Mouse (Mus musculus) C2C12 (cell line): ENCODE results near the gene Qrich2.

ENCODE experiments used
- FOSL1 ChIP-seq: IDR thresholded peaks from one replicate; pipeline ENCODE4 v1.8.0; 2011; ENCODE audit warnings: mild to moderate bottlenecking, low read length; ENCODE audit not compliant: poor library complexity, insufficient read depth, severe bottlenecking
- USF1 ChIP-seq: IDR thresholded peaks from one replicate; pipeline ENCODE4 v1.6.1; 2011; ENCODE audit warnings: low read depth, mild to moderate bottlenecking, control low read depth, moderate library complexity

DNA sequence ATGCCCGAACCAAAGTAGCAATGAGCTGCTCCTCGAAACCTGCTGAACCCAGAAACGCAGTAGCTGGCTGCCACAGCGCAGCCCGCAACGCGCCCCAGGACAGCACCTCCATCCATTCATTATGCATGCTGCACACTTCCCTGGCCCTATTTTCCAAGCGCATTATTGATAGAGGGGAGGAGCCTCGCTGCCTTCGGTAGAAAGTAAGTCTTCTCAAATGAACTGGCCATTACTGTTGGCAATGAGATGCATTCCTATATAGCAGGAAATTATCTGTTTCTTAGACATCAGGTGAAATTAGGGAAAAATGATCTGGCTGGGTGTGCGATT lies 67.7 kb downstream of the Qrich2 start:
- TF ChIP-seq FOSL1 (no peak), USF1 (no peak)
